Mouse (Mus musculus) myocyte (in vitro differentiated cells): ENCODE measurements around the gene Ruvbl2. TPM values are rescaled to one million over a fixed set of nuclear protein-coding genes. Genes with fewer than 3 reads are reported as not detected.
"Not testable (repeated sequence)": the region's sequence is repeated elsewhere in the genome, so short reads cannot be mapped to it uniquely, and the experiment has no call there.

Experiments used
- H3K27me3 ChIP-seq: one replicate; pipeline ENCODE4 v1.6.1; 2011; ENCODE audit not compliant: control insufficient read depth, insufficient read depth, insufficient read length
- H3K36me3 ChIP-seq: one replicate; pipeline ENCODE4 v1.6.1; 2011; ENCODE audit not compliant: control insufficient read depth, insufficient read depth
- H3K4me2 ChIP-seq: one replicate; pipeline ENCODE4 v1.6.1; 2011; ENCODE audit warnings: low read depth, control low read depth
- H3K4me3 ChIP-seq: one replicate; pipeline ENCODE4 v1.5.1; 2011; ENCODE audit warnings: mild to moderate bottlenecking, control low read depth, moderate library complexity
- H3K79me2 ChIP-seq: one replicate; pipeline ENCODE4 v1.6.1; 2011; ENCODE audit not compliant: control insufficient read depth, insufficient read depth
- H3ac ChIP-seq: one replicate; pipeline ENCODE4 v1.6.1; 2011; ENCODE audit not compliant: control insufficient read depth, insufficient read length
- CEBPB ChIP-seq: IDR thresholded peaks from 2 replicates; pipeline ENCODE4 v1.6.1; 2011; ENCODE audit warnings: mild to moderate bottlenecking, moderate library complexity; ENCODE audit not compliant: poor library complexity, insufficient read depth, severe bottlenecking
- E2F4 ChIP-seq: IDR thresholded peaks from one replicate; pipeline ENCODE4 v1.6.1; 2011; ENCODE audit warnings: mild to moderate bottlenecking, control low read depth, moderate library complexity; ENCODE audit not compliant: insufficient read depth
- MAX ChIP-seq: IDR thresholded peaks from one replicate; pipeline ENCODE4 v1.6.1; 2011; ENCODE audit warnings: low read depth, mild to moderate bottlenecking, control low read depth
- MYOD1 ChIP-seq, 3 experiments: IDR thresholded peaks; one replicate each; pipeline ENCODE4 v1.6.1; 2011; ENCODE audit warnings: control low read depth in 2 of 3, low read depth in 2 of 3, mild to moderate bottlenecking in 2 of 3, moderate library complexity in 1 of 3; ENCODE audit not compliant: insufficient read length in 2 of 3, control insufficient read depth in 1 of 3
- MYOG ChIP-seq, 3 experiments: IDR thresholded peaks; one replicate each; pipeline ENCODE4 v1.6.1; 2011; ENCODE audit warnings: control low read depth in 2 of 3, low read depth in 2 of 3, mild to moderate bottlenecking in 2 of 3; ENCODE audit not compliant: insufficient read length in 2 of 3, control insufficient read depth in 1 of 3, insufficient read depth in 1 of 3
- POLR2A ChIP-seq: IDR thresholded peaks from one replicate; pipeline ENCODE4 v1.6.1; 2011; ENCODE audit warnings: low read depth, mild to moderate bottlenecking, control low read depth, moderate library complexity; ENCODE audit not compliant: insufficient read length
- POLR2AphosphoS2 ChIP-seq: IDR thresholded peaks from one replicate; pipeline ENCODE4 v1.6.1; 2011; ENCODE audit warnings: low read depth, control low read depth; ENCODE audit not compliant: insufficient read length
- REST ChIP-seq: IDR thresholded peaks from one replicate; pipeline ENCODE4 v1.6.1; 2011; ENCODE audit warnings: mild to moderate bottlenecking, control low read depth, moderate library complexity; ENCODE audit not compliant: insufficient read depth, insufficient read length
- SRF ChIP-seq: IDR thresholded peaks from one replicate; pipeline ENCODE4 v1.6.1; 2011; ENCODE audit warnings: low read depth; ENCODE audit not compliant: control insufficient read depth, insufficient read length
- TCF12 ChIP-seq: IDR thresholded peaks from one replicate; pipeline ENCODE4 v1.6.1; 2011; ENCODE audit warnings: mild to moderate bottlenecking, control low read depth; ENCODE audit not compliant: poor library complexity, insufficient read depth, severe bottlenecking
- TCF3 ChIP-seq: IDR thresholded peaks from one replicate; pipeline ENCODE4 v1.6.1; 2011; ENCODE audit warnings: low read depth, control low read depth; ENCODE audit not compliant: insufficient read length
- USF1 ChIP-seq: IDR thresholded peaks from one replicate; pipeline ENCODE4 v1.6.1; 2011; ENCODE audit warnings: low read depth, mild to moderate bottlenecking, control low read depth, moderate library complexity
- polyA plus RNA-seq: library from polyadenylated mRNA; unstranded; fragments of >200 nt; fragmentation: generic; extraction: Trizol; gene quantifications from one replicate; pipeline ENCODE4 v1.2.1, GENCODE M21; 2012; ENCODE audit warnings: missing spikeins

The Ruvbl2 gene
- polyA plus RNA-seq: 118 TPM

DNA sequence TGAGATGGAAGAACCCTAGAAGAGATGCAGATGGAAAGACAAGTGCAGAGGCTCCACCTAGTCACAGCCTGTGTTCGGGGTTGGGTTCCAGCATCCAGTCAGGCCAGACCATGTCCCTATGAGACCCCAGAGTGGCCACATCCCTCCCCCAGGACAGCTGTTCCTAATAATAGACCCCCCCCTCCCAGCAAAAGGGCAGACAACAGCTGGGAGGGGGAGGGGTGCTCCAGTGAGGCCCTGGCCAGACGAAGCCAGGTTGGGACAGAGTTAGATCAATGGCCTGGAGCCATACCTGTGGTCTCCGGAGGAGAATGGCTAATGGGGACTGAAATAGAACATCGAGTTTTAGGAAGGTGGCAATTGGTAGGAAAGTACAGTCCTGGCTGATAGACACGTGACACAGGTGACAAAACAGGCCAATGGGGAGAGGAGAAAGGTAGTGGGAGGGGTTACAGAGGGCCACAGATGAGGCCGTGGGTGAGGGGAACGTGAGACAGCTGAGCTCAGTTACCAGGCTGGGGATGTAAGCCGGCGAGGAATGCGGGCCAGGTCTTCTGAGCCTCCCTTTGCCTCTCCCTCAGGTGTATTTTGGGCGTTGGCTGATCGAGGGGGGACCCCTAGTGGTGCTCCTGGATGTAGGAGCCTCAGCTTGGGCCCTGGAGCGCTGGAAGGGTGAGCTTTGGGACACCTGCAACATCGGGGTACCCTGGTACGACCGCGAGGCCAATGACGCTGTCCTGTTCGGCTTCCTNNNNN lies at the start of gene Ruvbl2:
Ruvbl2 (minus strand) TSS at position 576 of the 756 bp plus-strand sequence.
- Histone ChIP-seq H3K27me3 (no peaks in the 10 kb centered on the region), H3K4me2 (peak within 1 kb of the TSS; percentile 96), H3ac (no peak within 1 kb of the TSS), H3K36me3 (peaks cover 31% of the 10 kb centered on the region), H3K4me3 (peak within 1 kb of the TSS; percentile 92), H3K79me2 (peaks cover 42% of the 10 kb centered on the region)
- TF ChIP-seq CEBPB: no peak
- TF ChIP-seq POLR2AphosphoS2: peak; percentile 74
- peak; percentile 79 to 97 (median 94) for TF ChIP-seq MYOG (IDR thresholded peaks at IDR 0.05; ENCODE audit: control insufficient read depth in 1 of 3, insufficient read depth in 1 of 3, insufficient read length in 2 of 3, low read depth in 2 of 3)
- no peak for TF ChIP-seq SRF
- no peak for TF ChIP-seq MAX
- no peak for TF ChIP-seq REST
- peak; percentile 10 for TF ChIP-seq USF1
- TF ChIP-seq TCF3: peak; percentile 42
- peak; percentile 87 for TF ChIP-seq TCF12
- TF ChIP-seq MYOD1 (IDR thresholded peaks at IDR 0.05; ENCODE audit: control insufficient read depth in 1 of 3, insufficient read length in 2 of 3, low read depth in 2 of 3): peak; percentile 80 to 96 (median 93)
- no peak for TF ChIP-seq E2F4
- TF ChIP-seq POLR2A: peak; percentile 33

DNA sequence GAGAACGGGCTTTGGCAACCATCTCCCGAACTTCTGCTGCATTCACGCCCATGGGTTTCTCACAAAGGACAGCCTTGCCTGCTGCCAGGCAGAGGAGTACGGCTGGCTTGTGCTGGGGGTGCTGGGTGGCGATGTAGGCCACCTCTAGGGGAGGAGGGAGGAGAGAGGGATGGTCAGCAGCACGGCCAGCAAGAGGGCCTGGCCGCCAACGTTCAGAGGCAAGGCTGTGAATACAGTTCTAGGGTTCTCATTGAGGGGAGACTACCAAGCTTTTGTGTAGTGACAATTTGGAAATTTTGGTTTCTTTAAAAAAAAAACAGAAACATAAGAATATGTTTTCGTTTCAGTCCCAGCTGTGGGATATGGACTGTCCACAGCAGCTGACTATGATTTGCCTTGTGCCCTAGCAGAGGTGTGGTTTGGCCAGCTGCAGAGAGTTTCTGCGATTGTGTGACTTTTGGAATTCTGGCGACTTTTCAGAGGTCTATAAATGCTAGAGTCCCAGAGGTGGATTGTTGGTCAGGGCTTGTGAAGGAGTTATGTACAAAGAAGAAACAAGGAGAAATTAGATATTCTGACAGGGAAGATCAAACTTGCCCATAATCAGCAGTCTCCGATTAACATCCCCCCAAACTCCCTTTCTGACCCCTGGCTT lies 49.0 kb upstream of the Ruvbl2 start, which contains the start of gene Gm45808:
Gm45808 (minus strand) TSS at position 51 of the 655 bp plus-strand sequence.
- H3K4me2 ChIP-seq: no peak within 1 kb of the TSS
- no peak within 1 kb of the TSS for H3ac ChIP-seq
- no peaks in the 10 kb centered on the region for H3K36me3 ChIP-seq
- TF ChIP-seq TCF3: no peak
- no peak for TF ChIP-seq SRF
- TF ChIP-seq MAX: no peak
- no peak for TF ChIP-seq REST
- no peak for TF ChIP-seq USF1
- no peak for TF ChIP-seq MYOD1 (IDR thresholded peaks at IDR 0.05; ENCODE audit: control insufficient read depth in 1 of 3, insufficient read length in 2 of 3, low read depth in 2 of 3)
- TF ChIP-seq POLR2A: no peak
- no peak for TF ChIP-seq E2F4
- no peak for TF ChIP-seq TCF12
- TF ChIP-seq MYOG (IDR thresholded peaks at IDR 0.05; ENCODE audit: control insufficient read depth in 1 of 3, insufficient read depth in 1 of 3, insufficient read length in 2 of 3, low read depth in 2 of 3): no peak
- no peaks in the 10 kb centered on the region for H3K79me2 ChIP-seq
- H3K27me3 ChIP-seq: no peaks in the 10 kb centered on the region
- no peak within 1 kb of the TSS for H3K4me3 ChIP-seq

DNA sequence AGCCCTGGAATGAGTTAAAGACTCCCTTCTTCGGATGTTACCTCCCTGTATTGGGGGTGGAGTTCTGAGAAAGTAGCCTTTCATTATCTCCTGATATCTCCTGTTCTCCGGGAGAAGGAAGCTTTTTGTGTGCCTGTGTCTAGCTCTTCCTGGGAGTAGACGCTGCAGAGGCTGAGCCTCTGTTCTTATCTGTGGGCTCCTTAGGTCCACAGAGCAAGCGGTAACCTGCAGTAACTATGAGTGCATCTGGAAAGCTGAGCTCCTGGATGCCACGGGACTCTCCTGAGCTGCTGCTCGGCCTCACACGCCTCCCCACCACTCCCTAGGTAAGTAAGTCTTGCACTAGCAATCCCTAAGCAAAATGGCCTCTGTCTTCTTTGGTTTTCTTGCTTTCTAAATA lies 48.3 kb upstream of the Ruvbl2 start:
- H3K36me3 ChIP-seq: no peaks in the 10 kb centered on the region
- no peaks in the 10 kb centered on the region for H3K27me3 ChIP-seq
- no peak for TF ChIP-seq REST
- no peak for TF ChIP-seq MYOD1 (IDR thresholded peaks at IDR 0.05; ENCODE audit: control insufficient read depth in 1 of 3, insufficient read length in 2 of 3, low read depth in 2 of 3)
- TF ChIP-seq TCF12: no peak
- no peak for TF ChIP-seq E2F4
- no peak for TF ChIP-seq SRF
- no peak for TF ChIP-seq USF1
- no peak for TF ChIP-seq TCF3
- TF ChIP-seq POLR2AphosphoS2: no peak
- TF ChIP-seq MAX: no peak
- no peak for TF ChIP-seq POLR2A
- TF ChIP-seq CEBPB: no peak
- TF ChIP-seq MYOG (IDR thresholded peaks at IDR 0.05; ENCODE audit: control insufficient read depth in 1 of 3, insufficient read depth in 1 of 3, insufficient read length in 2 of 3, low read depth in 2 of 3): no peak
- no peak overlapping the region for H3ac ChIP-seq
- H3K4me2 ChIP-seq: no peak overlapping the region
- H3K79me2 ChIP-seq: no peaks in the 10 kb centered on the region
- no peak overlapping the region for H3K4me3 ChIP-seq

DNA sequence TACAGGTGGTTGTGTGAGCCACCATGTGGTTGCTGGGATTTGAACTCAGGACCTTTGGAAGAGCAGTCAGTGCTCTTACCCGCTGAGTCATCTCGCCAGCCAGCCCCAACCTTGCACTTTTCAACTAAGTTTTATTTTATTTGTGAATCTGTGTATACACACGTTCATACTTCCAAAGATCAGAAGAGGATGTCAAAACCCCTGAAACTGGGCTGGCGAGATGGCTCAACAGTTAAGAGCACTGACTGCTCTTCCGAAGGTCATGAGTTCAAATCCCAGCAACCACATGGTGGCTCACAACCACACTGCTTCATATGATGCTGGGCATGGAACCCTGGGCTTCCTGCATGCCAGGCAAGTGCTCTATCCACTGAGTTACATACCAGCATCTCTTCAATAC lies 47.1 kb upstream of the Ruvbl2 start:
- not testable (repeated sequence) for H3K4me3 ChIP-seq, H3K4me2 ChIP-seq, H3ac ChIP-seq, H3K79me2 ChIP-seq, H3K27me3 ChIP-seq, H3K36me3 ChIP-seq
